Mouse (Mus musculus) heart, embryonic 15.5 days (tissue): ENCODE data around the gene Traip. TPM values are rescaled to one million over a fixed set of nuclear protein-coding genes. Genes with fewer than 3 reads are reported as not detected.
"Not testable (repeated sequence)": the region's sequence is repeated elsewhere in the genome, so short reads cannot be mapped to it uniquely, and the experiment has no call there.

ENCODE experiments used
- ATAC-seq: fragments of 200-750 bp; cut with Nextera tagmentation; replicated peaks from 2 replicates; pipeline ENCODE4 v1.8.0; 2017; ENCODE audit warnings: low read depth, moderate TSS enrichment; ENCODE audit not compliant: insufficient number of reproducible peaks, insufficient read depth, low FRiP score
- H3K27ac ChIP-seq: fragments of 300-500 bp; sonication (generic); 2 replicates; pipeline ENCODE4 v1.5.1; 2015; ENCODE audit warnings: mild to moderate bottlenecking, inconsistent platforms
- H3K27me3 ChIP-seq: fragments of 300-500 bp; sonication (generic); 2 replicates; pipeline ENCODE4 v1.6.1; 2015; ENCODE audit warnings: inconsistent platforms
- H3K36me3 ChIP-seq: fragments of 300-500 bp; sonication (generic); 2 replicates; pipeline ENCODE4 v1.6.1; 2015; ENCODE audit warnings: mild to moderate bottlenecking, inconsistent platforms
- H3K4me1 ChIP-seq: fragments of 300-500 bp; sonication (generic); replicated peaks from 2 replicates; pipeline ENCODE4 v1.6.1; 2015; ENCODE audit warnings: inconsistent platforms
- H3K4me2 ChIP-seq: fragments of 300-500 bp; sonication (generic); 2 replicates; pipeline ENCODE4 v1.6.1; 2015; ENCODE audit warnings: inconsistent platforms, mild to moderate bottlenecking, moderate library complexity
- H3K4me3 ChIP-seq: fragments of 300-500 bp; sonication (generic); 2 replicates; pipeline ENCODE4 v1.5.1; 2015; ENCODE audit warnings: mild to moderate bottlenecking, inconsistent platforms
- H3K9ac ChIP-seq: fragments of 300-500 bp; sonication (generic); 2 replicates; pipeline ENCODE4 v1.6.1; 2015; ENCODE audit warnings: mild to moderate bottlenecking, inconsistent platforms
- H3K9me3 ChIP-seq: fragments of 300-500 bp; sonication (generic); replicated peaks from 2 replicates; pipeline ENCODE4 v1.6.1; 2016; ENCODE audit warnings: inconsistent platforms
- WGBS: fragments of 180-500 bp; shearing (Covaris S2); methylation state at CpG from one replicate; pipeline ENCODE4 v1.1.7; 2015; ENCODE audit warnings: mixed read lengths; 5-methylcytosine and 5-hydroxymethylcytosine counted together
- polyA plus RNA-seq: library from polyadenylated mRNA; unstranded; fragments of >200 nt; fragmentation: Nextera tagmentation; extraction: Ambion mirVana; gene quantifications from 2 replicates; pipeline ENCODE4 v1.2.1, GENCODE M21; 2015

Gene Traip
- polyA plus RNA-seq, 1 experiment from 2014 or later, result 10.1 TPM

- H3K4me3 ChIP-seq, result peak overlapping the region; percentile 99
- H3K4me2 ChIP-seq, result peak overlapping the region; percentile 73
- no peaks in the 10 kb centered on the region for H3K9me3 ChIP-seq
- H3K27me3 ChIP-seq, result no peaks in the 10 kb centered on the region
- 14% methylated on average over 8 of the region's 8 CpGs for WGBS
- peak overlapping the region; percentile 96; the same call in 1 of the 2 replicates for H3K27ac ChIP-seq
- H3K36me3 ChIP-seq, result no peaks in the 10 kb centered on the region
- peaks cover 28% of the 10 kb centered on the region for H3K4me1 ChIP-seq
- H3K9ac ChIP-seq, result peak overlapping the region; percentile 99
- no peak for ATAC-seq
Measured at GRCm38 (mm10) chr9:108003531-108003890, 53.6 kb downstream of the Traip start.

GRCm38 (mm10) chr9:108008041-108008440 is 58.1 kb downstream of the Traip start:
- peaks cover 7% of the 10 kb centered on the region; the same call in 1 of the 2 replicates for H3K36me3 ChIP-seq
- no peak overlapping the region for H3K4me2 ChIP-seq
- H3K27me3 ChIP-seq, result no peaks in the 10 kb centered on the region
- no peak overlapping the region for H3K27ac ChIP-seq
- 87% methylated on average over 5 of the region's 5 CpGs for WGBS
- H3K9ac ChIP-seq, result no peak overlapping the region
- no peak for ATAC-seq
- no peaks in the 10 kb centered on the region for H3K9me3 ChIP-seq
- peaks cover 29% of the 10 kb centered on the region for H3K4me1 ChIP-seq
- no peak overlapping the region for H3K4me3 ChIP-seq

- Histone ChIP-seq H3K27me3 (no peaks in the 10 kb centered on the region), H3K4me3 (no peak overlapping the region), H3K36me3 (peaks cover 8% of the 10 kb centered on the region; the same call in 1 of the 2 replicates), H3K4me1 (peaks cover 10% of the 10 kb centered on the region; the same call in 1 of the 2 replicates), H3K9ac (no peak overlapping the region), H3K27ac (no peak overlapping the region), H3K9me3 (no peaks in the 10 kb centered on the region), H3K4me2 (no peak overlapping the region)
- no peak for ATAC-seq
Measured at GRCm38 (mm10) chr9:108010385-108010784, 60.4 kb downstream of the Traip start.

- not testable (repeated sequence) for H3K4me1 ChIP-seq, H3K4me3 ChIP-seq, H3K36me3 ChIP-seq, H3K27ac ChIP-seq, ATAC-seq, H3K9ac ChIP-seq, H3K4me2 ChIP-seq, H3K9me3 ChIP-seq, H3K27me3 ChIP-seq
- 92% methylated on average over 2 of the region's 2 CpGs for WGBS
Measured at GRCm38 (mm10) chr9:108013577-108013976, 63.6 kb downstream of the Traip start.

- WGBS, result 82% methylated on average over 3 of the region's 3 CpGs
- Histone ChIP-seq H3K4me2 (no peak overlapping the region), H3K36me3 (peaks cover 8% of the 10 kb centered on the region; the same call in 1 of the 2 replicates), H3K9me3 (no peaks in the 10 kb centered on the region), H3K27ac (no peak overlapping the region), H3K4me3 (no peak overlapping the region), H3K27me3 (no peaks in the 10 kb centered on the region), H3K9ac (no peak overlapping the region), H3K4me1 (peaks cover 12% of the 10 kb centered on the region)
- no peak for ATAC-seq
Measured at GRCm38 (mm10) chr9:108017127-108017526, 67.2 kb downstream of the Traip start.

- ATAC-seq, result no peak
- H3K27me3 ChIP-seq, result no peaks in the 10 kb centered on the region
- H3K4me2 ChIP-seq, result 0 out of 2 replicates have a peak overlapping the region, but pooled peaks have one; percentile 29
- H3K9ac ChIP-seq, result no peak overlapping the region
- WGBS, result 86% methylated on average over 1 of the region's 1 CpGs
- H3K4me3 ChIP-seq, result no peak overlapping the region
- H3K4me1 ChIP-seq, result peaks cover 12% of the 10 kb centered on the region
- peaks cover 19% of the 10 kb centered on the region for H3K36me3 ChIP-seq
- H3K27ac ChIP-seq, result peak overlapping the region; percentile 54
- no peaks in the 10 kb centered on the region for H3K9me3 ChIP-seq
Measured at GRCm38 (mm10) chr9:108020741-108021140, 70.8 kb downstream of the Traip start.

Other genes with a start within 250 kb of the Traip start
- gene Sema3f, start 239.7 kb upstream of the Traip start, polyA plus RNA-seq, result 4.1 and 7.1 TPM in 2 replicates
- 123 and 147 TPM in 2 replicates for gene Rbm5, start 179.1 kb upstream of the Traip start, polyA plus RNA-seq
- gene Rbm6, start 76.9 kb upstream of the Traip start, polyA plus RNA-seq, result 43.2 and 48.0 TPM in 2 replicates
- 8.5 and 9.8 TPM in 2 replicates for gene Mon1a, start 62.0 kb upstream of the Traip start, polyA plus RNA-seq
- gene Mst1r, start 43.3 kb upstream of the Traip start, polyA plus RNA-seq, result 2.1 and 4.1 TPM in 2 replicates
- gene Actl11, start 21.7 kb upstream of the Traip start, polyA plus RNA-seq, result not detected in 2 replicates
- 0.20 and 0.77 TPM in 2 replicates for gene Camkv, start 14.5 kb upstream of the Traip start, polyA plus RNA-seq
- gene Uba7, start 25.4 kb downstream of the Traip start, polyA plus RNA-seq, result 22.6 and 32.8 TPM in 2 replicates
- 2.8 and 4.3 TPM in 2 replicates for gene Gm20661, start 32.9 kb downstream of the Traip start, polyA plus RNA-seq
- gene Inka1, start 35.7 kb downstream of the Traip start, polyA plus RNA-seq, result 35.7 and 46.9 TPM in 2 replicates
- 5.1 and 6.1 TPM in 2 replicates for gene Cdhr4, start 42.4 kb downstream of the Traip start, polyA plus RNA-seq
- gene Gm20662, start 46.2 kb downstream of the Traip start, polyA plus RNA-seq, result 0.19 and 0.65 TPM in 2 replicates
- gene Ip6k1, start 52.4 kb downstream of the Traip start, polyA plus RNA-seq, result 34.5 and 42.9 TPM in 2 replicates
- gene Gmppb, start 99.1 kb downstream of the Traip start, polyA plus RNA-seq, result 18.3 and 23.8 TPM in 2 replicates
- gene Amigo3, start 103.0 kb downstream of the Traip start, polyA plus RNA-seq, result 1.5 and 2.3 TPM in 2 replicates
- gene Mst1, start 130.3 kb downstream of the Traip start, polyA plus RNA-seq, result 0.81 TPM in 1 of 2 replicates, not detected in the other
- 29.8 and 33.3 TPM in 2 replicates for gene Rnf123, start 133.2 kb downstream of the Traip start, polyA plus RNA-seq
- 46.4 and 65.9 TPM in 2 replicates for gene Apeh, start 144.5 kb downstream of the Traip start, polyA plus RNA-seq
- 0.13 and 0.84 TPM in 2 replicates for gene Bsn, start 240.2 kb downstream of the Traip start, polyA plus RNA-seq